Mouse (Mus musculus): ENCODE results near the gene Dnah1. TPM values are rescaled to one million over a fixed set of nuclear protein-coding genes. Genes with fewer than 3 reads are reported as not detected.

The Dnah1 gene
- polyA plus RNA-seq, 2 experiments, result 0.13 to 0.14 TPM

- DNase-seq (ENCODE audit: low read depth in 3 of 3, low spot score in 3 of 3), result no peak
- Histone ChIP-seq H3K27ac (no peak overlapping the region; the same call in 1 of the 2 replicates), H3K4me2 (ENCODE audit: low read depth) (peak overlapping the region; percentile 82), H3K9me3 (ENCODE audit: control insufficient read depth, low read length) (no peaks in the 10 kb centered on the region), H3K9ac (replicated peaks) (peak overlapping the region; percentile 94), H3K27me3 (ENCODE audit: control insufficient read depth, insufficient read depth, low read length) (no peaks in the 10 kb centered on the region), H3K4me3 (ENCODE audit: insufficient read depth in 1 of 2, low read depth in 2 of 2, low read length in 2 of 2) (peak overlapping the region; percentile 88 to 97), H3K4me1 (replicated peaks; ENCODE audit: control insufficient read depth in 2 of 2, insufficient read depth in 2 of 2, low read length in 1 of 2) (peaks cover 7 to 9% of the 10 kb centered on the region in 2 experiments), H3K36me3 (replicated peaks; ENCODE audit: control insufficient read depth, insufficient read depth, low read depth) (peaks cover 40% of the 10 kb centered on the region)
- 75% methylated on average over 5 of the region's 5 CpGs for WGBS (ENCODE audit: insufficient replicate concordance)
- no peak for TF ChIP-seq EP300 (IDR thresholded peaks at IDR 0.05; ENCODE audit: low read depth)
- 0 out of 2 replicates have a peak, but pooled peaks have one; percentile 7 for TF ChIP-seq CTCF (IDR thresholded peaks at IDR 0.05; ENCODE audit: low read depth)
- ATAC-seq (ENCODE audit: insufficient read depth), result no peak
These were observed 71.6 kb downstream of the Dnah1 start for GRCm38 (mm10) chr14:31252091-31252490.

- Histone ChIP-seq H3K4me3 (ENCODE audit: insufficient read depth in 1 of 2, low read depth in 2 of 2, low read length in 2 of 2) (peak overlapping the region; percentile 88 to 97), H3K36me3 (replicated peaks; ENCODE audit: control insufficient read depth, insufficient read depth, low read depth) (peaks cover 36% of the 10 kb centered on the region), H3K9me3 (ENCODE audit: control insufficient read depth, low read length) (no peaks in the 10 kb centered on the region), H3K27ac (peak overlapping the region; percentile 44), H3K4me2 (ENCODE audit: low read depth) (peak overlapping the region; percentile 82), H3K27me3 (ENCODE audit: control insufficient read depth, insufficient read depth, low read length) (no peaks in the 10 kb centered on the region), H3K4me1 (replicated peaks; ENCODE audit: control insufficient read depth in 2 of 2, insufficient read depth in 2 of 2, low read length in 1 of 2) (peaks cover 7 to 9% of the 10 kb centered on the region in 2 experiments), H3K9ac (replicated peaks) (peak overlapping the region; percentile 94)
- WGBS (ENCODE audit: insufficient replicate concordance), result under 1% methylated on average over 18 of the region's 18 CpGs
- peak; percentile 22 for ATAC-seq (ENCODE audit: insufficient read depth)
- DNase-seq (ENCODE audit: low read depth in 3 of 3, low spot score in 3 of 3), result no peak
- TF ChIP-seq EP300 (IDR thresholded peaks at IDR 0.05; ENCODE audit: low read depth), result no peak
- TF ChIP-seq CTCF (IDR thresholded peaks at IDR 0.05; ENCODE audit: low read depth), result 0 out of 2 replicates have a peak, but pooled peaks have one; percentile 6
These were observed 72.1 kb downstream of the Dnah1 start for GRCm38 (mm10) chr14:31251626-31252025.

DNA sequence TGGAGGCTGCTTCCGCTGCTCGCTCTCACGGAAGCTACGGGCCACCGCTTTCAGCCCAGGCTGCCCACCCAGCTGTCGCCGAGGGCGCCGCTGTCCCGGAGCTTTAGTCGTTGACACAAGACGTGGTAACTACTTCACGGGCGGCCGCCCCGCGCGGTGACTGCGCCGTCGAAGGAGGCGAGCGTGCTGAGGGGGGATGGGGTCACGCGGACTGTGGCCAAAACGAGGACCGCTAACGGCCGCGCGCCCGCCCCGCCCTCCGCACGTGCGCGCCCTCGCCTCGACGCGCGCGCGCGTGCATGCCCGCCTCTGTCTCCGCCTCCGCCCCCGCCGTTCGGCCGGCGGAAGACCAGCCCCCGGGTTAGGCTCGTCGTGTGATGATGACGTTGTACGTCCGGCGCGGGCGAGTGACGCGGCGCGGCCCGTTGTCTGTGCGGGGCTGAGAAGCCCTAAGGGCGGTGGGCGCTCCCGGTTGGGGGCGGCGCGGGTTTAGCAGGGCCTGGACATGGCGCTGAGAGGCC, 72.6 kb downstream of the Dnah1 start, which contains the start of the genes Phf7 and Bap1:
Gene Phf7, minus strand, starts transcription at position 234 of the 521 bp plus-strand sequence.
Gene Bap1, plus strand, starts transcription at position 367 of the 521 bp plus-strand sequence.
- no peak; the same call in 1 of the 2 replicates for TF ChIP-seq CTCF (IDR thresholded peaks at IDR 0.05; ENCODE audit: low read depth)
- no peak for TF ChIP-seq EP300 (IDR thresholded peaks at IDR 0.05; ENCODE audit: low read depth)
- ATAC-seq (ENCODE audit: insufficient read depth) (peak; percentile 91), DNase-seq (ENCODE audit: low read depth in 3 of 3, low spot score in 3 of 3) (peak; percentile 86 to 90 (median 86))
- Histone ChIP-seq H3K4me1 (replicated peaks; ENCODE audit: control insufficient read depth in 2 of 2, insufficient read depth in 2 of 2, low read length in 1 of 2) (peaks cover 7 to 9% of the 10 kb centered on the region in 2 experiments), H3K9ac (replicated peaks) (peak within 1 kb of the TSS; percentile 94), H3K4me2 (ENCODE audit: low read depth) (peak within 1 kb of the TSS; percentile 97), H3K4me3 (ENCODE audit: insufficient read depth in 1 of 2, low read depth in 2 of 2, low read length in 2 of 2) (peak within 1 kb of the TSS; percentile 88 to 97), H3K9me3 (ENCODE audit: control insufficient read depth, low read length) (no peaks in the 10 kb centered on the region), H3K36me3 (replicated peaks; ENCODE audit: control insufficient read depth, insufficient read depth, low read depth) (peaks cover 31% of the 10 kb centered on the region), H3K27me3 (ENCODE audit: control insufficient read depth, insufficient read depth, low read length) (no peaks in the 10 kb centered on the region), H3K27ac (peak within 1 kb of the TSS; percentile 58)
- WGBS (ENCODE audit: insufficient replicate concordance), result under 1% methylated on average over 75 of the region's 75 CpGs

DNA sequence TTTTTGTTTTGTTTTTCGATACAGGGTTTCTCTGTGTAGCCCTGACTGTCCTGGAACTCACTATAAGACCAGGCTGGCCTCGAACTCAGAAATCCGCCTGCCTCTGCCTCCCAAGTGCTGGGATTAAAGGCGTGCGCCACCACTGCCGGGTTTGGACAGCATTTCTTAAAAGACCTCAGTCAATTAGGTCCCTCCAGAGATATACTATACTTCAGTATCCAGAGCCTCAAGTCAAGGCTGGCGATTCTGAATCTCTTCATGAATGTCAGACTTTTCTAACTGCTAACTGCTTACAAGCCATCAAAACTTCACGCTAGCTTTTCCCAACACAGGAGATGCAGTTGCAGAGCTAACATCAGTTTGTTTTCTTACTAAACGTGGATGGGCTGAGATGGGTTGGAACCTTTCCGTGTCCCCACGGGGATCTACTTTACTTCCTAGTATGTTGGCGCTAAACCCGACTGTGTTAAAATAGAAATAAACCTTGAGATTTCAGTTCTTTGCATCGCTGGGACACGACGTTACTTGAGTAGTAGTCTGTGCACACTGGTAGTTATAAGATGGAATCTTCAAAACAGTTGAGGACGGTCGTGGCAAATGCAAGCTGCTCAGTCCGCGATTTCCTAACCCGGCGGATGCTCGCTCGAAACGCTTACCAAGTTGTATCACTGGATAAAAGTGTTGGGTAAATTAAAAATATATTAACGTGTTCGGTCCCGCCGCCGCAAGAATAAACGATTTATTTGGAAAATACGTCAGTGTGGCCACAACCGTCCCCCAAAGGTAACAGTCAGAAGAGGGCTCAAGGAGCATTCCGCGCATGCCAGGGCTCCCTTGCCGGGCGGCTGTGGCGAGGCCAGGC, 73.2 kb downstream of the Dnah1 start:
- WGBS (ENCODE audit: insufficient replicate concordance), result 14% methylated on average over 38 of the region's 38 CpGs
- no peaks in the 10 kb centered on the region for H3K9me3 ChIP-seq (ENCODE audit: control insufficient read depth, low read length)
- peaks cover 7 to 9% of the 10 kb centered on the region in 2 experiments for H3K4me1 ChIP-seq (replicated peaks; ENCODE audit: control insufficient read depth in 2 of 2, insufficient read depth in 2 of 2, low read length in 1 of 2)
- TF ChIP-seq EP300 (IDR thresholded peaks at IDR 0.05; ENCODE audit: low read depth), result no peak
- no peak for TF ChIP-seq CTCF (IDR thresholded peaks at IDR 0.05; ENCODE audit: low read depth)
- peak overlapping the region; percentile 64 for H3K9ac ChIP-seq (replicated peaks)
- peaks cover 24% of the 10 kb centered on the region for H3K36me3 ChIP-seq (replicated peaks; ENCODE audit: control insufficient read depth, insufficient read depth, low read depth)
- no peaks in the 10 kb centered on the region for H3K27me3 ChIP-seq (ENCODE audit: control insufficient read depth, insufficient read depth, low read length)
- H3K4me3 ChIP-seq (ENCODE audit: insufficient read depth in 1 of 2, low read depth in 2 of 2, low read length in 2 of 2), result peak overlapping the region; percentile 64 to 88
- peak; percentile 82 for ATAC-seq (ENCODE audit: insufficient read depth)
- peak overlapping the region; percentile 58 for H3K27ac ChIP-seq
- peak in 1 of 3 experiments; percentile 18 for DNase-seq (ENCODE audit: low read depth in 3 of 3, low spot score in 3 of 3)
- peak overlapping the region; percentile 97 for H3K4me2 ChIP-seq (ENCODE audit: low read depth)

DNA sequence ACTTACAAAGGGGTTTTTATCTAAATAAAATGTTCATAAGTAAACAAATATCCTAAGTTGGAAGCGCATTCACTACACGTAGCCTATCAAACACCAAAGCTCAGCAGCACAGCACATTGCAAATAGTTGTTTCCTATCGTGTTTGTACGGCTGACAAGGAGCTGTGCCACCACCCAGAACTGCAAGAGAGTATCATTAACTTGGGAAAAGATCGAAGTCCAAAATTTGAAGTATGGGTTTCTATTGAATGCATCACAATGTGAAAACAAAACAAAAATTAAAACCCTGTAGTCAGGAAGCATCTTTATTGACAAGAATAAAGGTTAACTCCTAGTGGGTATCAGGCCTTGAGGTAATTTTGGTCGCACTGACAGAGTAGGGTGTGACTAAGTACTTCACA, 75.3 kb downstream of the Dnah1 start:
- no peaks in the 10 kb centered on the region for H3K27me3 ChIP-seq (ENCODE audit: control insufficient read depth, insufficient read depth, low read length)
- H3K36me3 ChIP-seq (replicated peaks; ENCODE audit: control insufficient read depth, insufficient read depth, low read depth), result peaks cover 4% of the 10 kb centered on the region
- TF ChIP-seq CTCF (IDR thresholded peaks at IDR 0.05; ENCODE audit: low read depth) (no peak), EP300 (IDR thresholded peaks at IDR 0.05; ENCODE audit: low read depth) (no peak)
- H3K4me3 ChIP-seq (ENCODE audit: insufficient read depth in 1 of 2, low read depth in 2 of 2, low read length in 2 of 2), result no peak overlapping the region
- no peak overlapping the region for H3K9ac ChIP-seq (replicated peaks)
- H3K9me3 ChIP-seq (ENCODE audit: control insufficient read depth, low read length), result no peaks in the 10 kb centered on the region
- ATAC-seq (ENCODE audit: insufficient read depth) (no peak), DNase-seq (ENCODE audit: low read depth in 3 of 3, low spot score in 3 of 3) (no peak)
- H3K27ac ChIP-seq, result no peak overlapping the region
- WGBS (ENCODE audit: insufficient replicate concordance), result 80% methylated on average over 6 of the region's 6 CpGs
- H3K4me2 ChIP-seq (ENCODE audit: low read depth), result no peak overlapping the region
- H3K4me1 ChIP-seq (replicated peaks; ENCODE audit: control insufficient read depth in 2 of 2, insufficient read depth in 2 of 2, low read length in 1 of 2), result peaks cover 7 to 9% of the 10 kb centered on the region in 2 experiments
